Mouse (Mus musculus) gastrocnemius, adult 2 months (tissue): ENCODE results near the gene Mrtfa. TPM values are rescaled to one million over a fixed set of nuclear protein-coding genes. Genes with fewer than 3 reads are reported as not detected.

Experiments
- DNase-seq: peaks from one replicate; pipeline ENCODE4 v3.0.0; 2022
- H3K27ac ChIP-seq: fragments of 200-600 bp; 2 replicates; pipeline ENCODE4 v1.8.1; 2022; ENCODE audit warnings: mild to moderate bottlenecking
- H3K4me3 ChIP-seq: fragments of 200-600 bp; 2 replicates; pipeline ENCODE4 v1.8.1; 2022; ENCODE audit warnings: mild to moderate bottlenecking, moderate library complexity
- CTCF ChIP-seq: fragments of 200-600 bp; IDR thresholded peaks from 2 replicates; pipeline ENCODE4 v1.8.1; 2022; ENCODE audit warnings: antibody characterized with exemption, mild to moderate bottlenecking, moderate library complexity
- intact Hi-C: fragments of 180-260 bp; cut with DNase I; formaldehyde crosslinking; loops from one replicate; pipeline ENCODE4 v1.15.1; 2025
- total RNA-seq, 2 experiments: library from RNA; stranded (reverse); gene quantifications; 2 replicates each; pipeline ENCODE4 v1.2.3; 2021

Gene Mrtfa
- total RNA-seq, 2 experiments from 2014 or later: 18.8 to 28.1 TPM

DNA sequence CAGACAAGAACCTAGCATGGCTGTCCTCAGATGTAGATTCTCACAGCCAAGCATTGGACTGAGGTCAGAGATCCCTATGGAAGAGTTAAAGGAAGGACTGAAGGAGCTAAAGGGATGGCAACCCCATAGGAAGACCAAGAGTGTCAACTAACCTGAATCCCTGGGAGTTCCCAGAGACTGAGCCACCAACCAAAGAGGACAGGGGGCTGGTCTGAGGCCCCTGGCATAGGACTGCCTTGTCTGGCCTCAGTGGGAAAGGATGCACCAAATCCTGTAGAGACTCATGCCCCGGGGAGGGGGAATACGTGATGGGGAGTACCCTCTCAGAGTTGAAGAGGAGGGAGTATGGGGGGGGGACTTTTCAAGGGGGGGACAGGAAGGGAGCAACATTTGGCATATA lies 56.8 kb downstream of the Mrtfa start:
- Histone ChIP-seq H3K4me3 (no peak overlapping the region), H3K27ac (no peak overlapping the region)
- intact Hi-C loops: no loop called here
- TF ChIP-seq CTCF: no peak
- DNase-seq: no peak

- H3K4me3 ChIP-seq: no peak overlapping the region
- no peak for DNase-seq
- TF ChIP-seq CTCF: no peak
- H3K27ac ChIP-seq: no peak overlapping the region
- intact Hi-C loops: no loop called here
Observed at GRCm38 (mm10) chr15:81131152-81131551, 59.4 kb downstream of the Mrtfa start.

DNA sequence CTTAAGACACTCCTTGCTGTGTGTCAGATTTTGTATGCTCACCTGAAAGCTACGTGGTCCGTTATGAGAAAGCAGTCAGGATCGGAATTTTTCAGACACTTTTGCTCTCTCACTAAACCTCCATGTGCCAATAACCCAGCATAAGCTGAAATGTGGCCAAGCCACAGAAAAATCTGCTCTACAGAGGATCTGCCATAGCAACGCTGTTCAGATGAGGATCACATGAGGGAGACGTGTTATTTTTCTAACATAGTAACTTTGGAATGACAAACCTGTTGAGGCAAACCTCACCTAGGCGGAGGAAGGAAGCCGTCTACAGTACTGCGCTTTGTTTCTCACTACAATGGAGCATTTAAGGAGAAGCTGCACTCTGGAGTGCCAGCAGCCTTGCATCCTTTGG lies 60.6 kb downstream of the Mrtfa start:
- intact Hi-C loops: loop anchor here (5.0 kb wide), 1 partner anchor 37 kb away; no protein-coding TSS in a partner anchor

DNA sequence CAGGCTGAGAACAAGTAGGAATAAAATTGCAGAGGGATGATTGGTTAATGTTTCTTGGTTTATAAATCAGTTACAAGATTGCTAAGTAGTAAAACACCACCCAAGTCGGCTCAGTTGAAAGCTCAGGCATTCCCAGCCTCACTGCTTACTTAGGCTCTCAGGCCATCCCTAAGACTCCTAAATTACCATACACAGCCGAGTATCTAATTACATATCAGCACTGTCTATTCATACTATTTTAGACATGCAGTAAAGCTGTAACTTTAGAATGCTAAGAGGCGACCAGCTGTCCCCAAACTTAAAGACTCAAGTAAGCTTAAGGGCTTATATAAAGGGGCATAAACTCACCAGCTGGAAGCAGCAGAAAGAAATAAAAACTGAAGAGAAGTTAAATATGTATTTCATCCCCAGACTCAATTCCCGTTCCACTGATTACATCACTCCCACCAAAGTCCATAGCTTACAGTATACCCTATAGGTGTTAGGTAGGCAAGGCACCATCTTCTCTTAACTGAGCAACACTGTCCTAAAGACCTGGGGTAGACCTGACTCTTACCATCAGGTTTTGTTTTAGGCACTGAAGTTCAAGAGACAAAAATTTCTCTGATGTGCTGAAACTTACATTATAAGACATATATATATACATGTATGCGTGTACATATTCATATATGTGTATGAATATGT lies 62.3 kb downstream of the Mrtfa start:
- intact Hi-C loops: loop anchor here (5.0 kb wide), 1 partner anchor 39 kb away; no protein-coding TSS in a partner anchor
- no peak for TF ChIP-seq CTCF
- no peak for DNase-seq
- peak overlapping the region; percentile 60 for H3K27ac ChIP-seq
- no peak overlapping the region for H3K4me3 ChIP-seq

More for the DNA sequence above, 60.6 kb downstream of the Mrtfa start:
- H3K4me3 ChIP-seq: no peak overlapping the region
- TF ChIP-seq CTCF: no peak
- no peak overlapping the region for H3K27ac ChIP-seq
- DNase-seq: no peak

- H3K27ac ChIP-seq: no peak overlapping the region
- TF ChIP-seq CTCF: no peak
- no peak for DNase-seq
- intact Hi-C loops: no loop called here
- no peak overlapping the region for H3K4me3 ChIP-seq
Observed at GRCm38 (mm10) chr15:81124282-81124681, 66.3 kb downstream of the Mrtfa start.

DNA sequence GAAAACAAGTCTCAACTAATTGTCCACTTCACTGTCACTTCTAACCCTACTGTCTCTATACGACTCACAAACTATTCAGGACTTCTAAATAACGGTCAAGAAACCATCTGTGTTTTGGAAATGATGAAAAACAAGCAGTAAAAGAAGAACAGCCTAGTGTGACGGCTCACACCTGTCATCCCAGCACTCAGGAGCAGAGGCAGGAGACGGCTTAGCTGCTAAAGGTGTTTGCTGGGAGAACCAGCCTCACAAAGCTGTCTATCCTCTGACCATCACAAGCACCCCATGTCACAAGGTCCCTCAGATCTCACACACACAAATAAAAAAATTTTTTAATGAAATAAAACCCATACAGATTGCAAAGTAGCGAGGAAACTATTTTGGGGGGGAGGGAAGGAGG lies 67.4 kb downstream of the Mrtfa start:
- intact Hi-C loops: no loop called here
- Histone ChIP-seq H3K27ac (no peak overlapping the region), H3K4me3 (no peak overlapping the region)
- no peak for TF ChIP-seq CTCF
- no peak for DNase-seq

DNA sequence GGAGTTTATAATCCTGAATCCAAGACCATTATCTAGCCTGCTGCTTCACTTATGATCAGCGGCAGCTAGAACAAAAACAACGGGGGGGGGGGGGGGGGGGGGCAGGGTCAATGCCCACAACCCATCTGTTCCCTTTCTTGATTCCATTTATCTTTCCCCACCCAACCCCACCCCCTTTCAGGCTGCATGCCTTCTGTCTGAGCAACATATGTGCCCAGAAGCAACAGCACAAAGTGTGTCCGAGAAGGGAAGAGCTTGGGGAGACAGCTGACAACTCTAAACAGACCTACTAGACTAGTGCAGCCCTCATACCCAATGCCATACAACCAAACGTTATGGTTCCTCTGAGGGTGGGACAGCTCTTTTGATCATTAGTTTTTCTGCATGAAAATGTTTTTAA lies 68.0 kb downstream of the Mrtfa start:
- Histone ChIP-seq H3K4me3 (no peak overlapping the region), H3K27ac (no peak overlapping the region)
- no peak for TF ChIP-seq CTCF
- no peak for DNase-seq
- intact Hi-C loops: no loop called here

DNA sequence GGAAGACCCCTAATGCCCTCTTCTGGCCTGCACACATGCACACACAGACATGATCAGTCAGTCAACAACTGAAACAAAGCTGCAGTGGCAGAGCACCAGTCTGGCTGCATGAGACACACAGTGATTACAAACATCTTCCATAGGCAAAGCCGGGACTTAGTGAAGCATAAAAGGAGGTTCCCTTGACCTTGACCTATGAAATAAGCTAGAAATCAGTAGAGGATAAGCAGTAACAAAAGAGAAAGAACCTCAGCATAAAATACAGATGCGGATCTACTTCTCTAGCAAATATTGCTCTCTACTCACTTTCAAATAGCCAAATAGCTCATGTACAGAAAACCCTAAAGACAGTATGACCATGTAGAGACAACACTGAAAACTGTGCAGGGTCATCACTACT lies 68.5 kb downstream of the Mrtfa start:
- intact Hi-C loops: no loop called here
- H3K27ac ChIP-seq: no peak overlapping the region
- H3K4me3 ChIP-seq: no peak overlapping the region
- no peak for TF ChIP-seq CTCF
- no peak for DNase-seq

GRCm38 (mm10) chr15:81120946-81121345 lies 69.6 kb downstream of the Mrtfa start:
- H3K4me3 ChIP-seq: no peak overlapping the region
- no peak for TF ChIP-seq CTCF
- no peak for DNase-seq
- intact Hi-C loops: no loop called here
- no peak overlapping the region for H3K27ac ChIP-seq

DNA sequence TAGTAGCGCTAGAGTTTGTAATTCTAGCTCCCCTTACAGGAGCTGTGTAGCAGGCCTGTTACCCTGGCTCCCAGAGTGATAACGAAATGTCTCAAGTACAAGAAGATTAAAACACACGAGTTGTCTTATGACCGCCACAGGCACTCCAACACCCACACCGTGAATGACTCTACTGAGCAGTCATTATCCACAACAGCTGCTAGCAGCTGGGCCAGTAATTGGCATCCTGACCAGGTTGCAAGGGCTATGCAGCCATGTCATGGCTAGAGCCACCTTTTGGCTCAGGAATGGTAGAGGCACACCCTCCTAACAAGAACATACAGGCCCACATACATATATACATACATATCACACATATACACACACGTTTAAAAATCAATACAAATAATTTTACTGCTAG lies 70.4 kb downstream of the Mrtfa start:
- peak; percentile 33 for TF ChIP-seq CTCF
- intact Hi-C loops: no loop called here
- no peak for DNase-seq
- Histone ChIP-seq H3K4me3 (no peak overlapping the region), H3K27ac (no peak overlapping the region)

DNA sequence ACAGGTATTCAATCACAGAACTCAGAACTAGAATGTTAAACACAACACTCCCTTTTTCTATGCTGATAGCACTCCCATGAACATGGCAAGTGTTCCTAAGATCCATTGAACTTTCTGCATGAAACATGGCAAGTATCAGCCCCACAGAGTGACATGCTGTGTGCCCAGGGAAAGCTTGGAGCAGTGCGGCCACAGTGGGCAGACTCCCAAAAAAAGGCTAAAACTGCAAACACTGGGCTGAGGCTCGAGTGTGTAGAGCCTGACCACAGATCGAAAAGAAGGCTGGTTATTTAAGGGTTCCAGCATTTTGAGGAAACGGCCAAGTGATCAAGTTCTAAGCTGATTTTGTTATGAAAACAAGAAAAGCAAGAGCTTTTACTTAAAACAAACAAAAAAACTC lies 72.3 kb downstream of the Mrtfa start:
- DNase-seq: no peak
- no peak for TF ChIP-seq CTCF
- no peak overlapping the region for H3K4me3 ChIP-seq
- no peak overlapping the region for H3K27ac ChIP-seq
- intact Hi-C loops: no loop called here

DNA sequence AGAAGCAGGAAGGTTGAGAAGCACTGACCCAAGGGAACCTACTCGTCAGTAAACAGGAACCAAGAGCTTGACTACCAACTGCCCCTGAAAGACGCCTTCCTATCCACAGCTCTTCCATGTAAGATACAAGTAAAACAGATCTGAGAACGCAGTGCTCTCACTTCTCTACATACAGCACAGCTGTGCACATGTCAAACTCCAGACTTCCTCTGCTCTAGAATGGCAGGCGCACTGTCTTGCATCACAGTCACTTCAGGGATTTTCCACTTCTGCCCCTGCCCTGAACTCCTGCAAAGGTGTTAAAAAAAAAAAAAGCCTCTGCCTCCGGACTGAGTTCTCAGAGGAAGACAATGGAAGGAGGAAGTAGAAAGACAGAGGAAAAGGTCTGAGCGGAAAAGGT lies 78.0 kb downstream of the Mrtfa start:
- no peak for TF ChIP-seq CTCF
- no peak for DNase-seq
- intact Hi-C loops: no loop called here
- Histone ChIP-seq H3K27ac (no peak overlapping the region), H3K4me3 (no peak overlapping the region)

GRCm38 (mm10) chr15:81110315-81110714 lies 80.2 kb downstream of the Mrtfa start:
- H3K4me3 ChIP-seq: no peak overlapping the region
- no peak for TF ChIP-seq CTCF
- peak overlapping the region; percentile 9; the same call in 1 of the 2 replicates for H3K27ac ChIP-seq
- no peak for DNase-seq
- intact Hi-C loops: no loop called here

DNA sequence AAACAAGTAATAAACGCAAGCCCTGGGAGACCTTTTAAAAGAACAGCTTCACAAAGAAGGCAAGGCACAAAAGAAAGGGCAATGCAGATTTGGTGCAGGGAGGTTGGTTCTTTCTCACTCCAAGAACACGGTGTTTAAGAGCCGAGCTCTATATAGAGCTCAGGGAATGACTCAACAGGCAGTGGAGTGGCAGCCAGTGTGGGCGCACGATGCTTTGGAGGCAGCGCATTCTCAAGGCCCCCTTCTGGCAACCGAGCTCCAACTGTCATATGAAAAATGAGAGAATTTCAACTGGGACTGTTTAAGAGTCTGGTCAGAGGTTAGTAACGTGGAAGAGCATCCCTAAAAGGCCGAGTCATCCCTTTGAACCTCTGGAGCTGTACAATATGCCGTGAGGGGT lies 84.6 kb downstream of the Mrtfa start:
- DNase-seq: no peak
- peak overlapping the region; percentile 24; the same call in 1 of the 2 replicates for H3K27ac ChIP-seq
- intact Hi-C loops: no loop called here
- no peak for TF ChIP-seq CTCF
- no peak overlapping the region for H3K4me3 ChIP-seq
